Mouse (Mus musculus) urinary bladder, postnatal 36 days (tissue): Measurements from ENCODE around the gene Ugt1a6b.

Experiments
- DNase-seq, 2 experiments: peaks; one replicate each; pipeline ENCODE4 v3.0.0; 2022; ENCODE audit warnings: low spot score in 2 of 2, mixed read lengths in 1 of 2

Gene Ugt1a6b

GRCm38 (mm10) chr1:88260604-88261377 is 157.7 kb downstream of the Ugt1a6b start:
- no peak for DNase-seq

- no peak for DNase-seq
Measured at GRCm38 (mm10) chr1:88261706-88262105, 158.7 kb downstream of the Ugt1a6b start.

GRCm38 (mm10) chr1:88262255-88262654 is 159.2 kb downstream of the Ugt1a6b start:
- DNase-seq = peak; percentile 98 to 99

GRCm38 (mm10) chr1:88262961-88263360 is 159.9 kb downstream of the Ugt1a6b start:
- no peak for DNase-seq

GRCm38 (mm10) chr1:88263778-88264177 is 160.7 kb downstream of the Ugt1a6b start:
- no peak for DNase-seq

- no peak for DNase-seq
Measured at GRCm38 (mm10) chr1:88264237-88264868, 161.3 kb downstream of the Ugt1a6b start.

- no peak for DNase-seq
Measured at GRCm38 (mm10) chr1:88264869-88265240, 161.8 kb downstream of the Ugt1a6b start.

- DNase-seq = no peak
Measured at GRCm38 (mm10) chr1:88266123-88266522, 163.1 kb downstream of the Ugt1a6b start.

- no peak for DNase-seq
Measured at GRCm38 (mm10) chr1:88267489-88267888, 164.4 kb downstream of the Ugt1a6b start.

- no peak for DNase-seq
Measured at GRCm38 (mm10) chr1:88268070-88268469, 165.0 kb downstream of the Ugt1a6b start.
